Mouse (Mus musculus) megakaryocyte, embryonic 14.5 days (primary cell): ENCODE data around the gene Nploc4.

Source experiments
- FLI1 ChIP-seq: IDR thresholded peaks from 2 replicates; pipeline ENCODE4 v1.6.1; 2012; ENCODE audit warnings: low read length, inconsistent platforms, mixed read lengths
- GATA1 ChIP-seq: IDR thresholded peaks from 3 replicates; pipeline ENCODE4 v1.6.1; 2012; ENCODE audit warnings: mixed read lengths, low read length, inconsistent platforms, borderline replicate concordance

DNA sequence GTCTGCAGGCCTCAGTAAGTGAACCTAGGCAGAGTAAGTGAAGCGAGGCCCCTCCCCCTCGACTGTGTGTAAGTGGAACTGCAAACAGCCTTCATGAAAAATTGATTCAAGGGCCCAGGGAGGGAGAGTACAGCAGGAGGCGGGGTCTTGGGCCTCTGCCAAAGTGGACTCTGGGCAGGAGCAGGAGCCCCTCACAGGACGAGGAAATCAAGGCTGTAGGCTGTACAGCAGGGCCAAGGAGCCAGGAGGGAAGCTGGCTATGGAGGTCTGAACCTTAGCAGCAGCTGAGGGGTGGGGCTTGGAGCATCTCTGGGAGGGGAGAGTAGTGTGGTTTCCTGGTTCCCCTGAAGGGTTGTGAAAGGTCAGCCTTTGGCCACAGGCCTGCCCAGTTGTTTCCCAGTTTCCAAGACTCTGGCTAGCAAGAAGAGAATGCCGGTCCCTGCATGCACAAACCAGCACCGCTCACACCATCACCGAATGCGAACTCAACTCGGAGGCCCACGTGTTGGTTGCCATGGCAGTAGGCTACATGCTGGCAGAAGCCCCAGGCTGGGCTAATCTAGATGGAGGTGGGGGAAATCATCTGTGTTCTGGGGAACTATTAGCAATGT is 79.6 kb downstream of the Nploc4 start:
- TF ChIP-seq GATA1 (no peak), FLI1 (no peak)
